Mouse (Mus musculus) retina, postnatal 7 days (tissue): ENCODE measurements at regions not wholly inside any gene's neighbourhood (a gene's known extent, or its start where the extent isn't known, plus 50 kb on each side); places are given as distances from the start of the nearest gene placed in this dataset.

Source experiments
- DNase-seq: peaks from one replicate; pipeline ENCODE4 v3.0.0-alpha.2; 2012; ENCODE audit warnings: low read depth, low spot score

DNA sequence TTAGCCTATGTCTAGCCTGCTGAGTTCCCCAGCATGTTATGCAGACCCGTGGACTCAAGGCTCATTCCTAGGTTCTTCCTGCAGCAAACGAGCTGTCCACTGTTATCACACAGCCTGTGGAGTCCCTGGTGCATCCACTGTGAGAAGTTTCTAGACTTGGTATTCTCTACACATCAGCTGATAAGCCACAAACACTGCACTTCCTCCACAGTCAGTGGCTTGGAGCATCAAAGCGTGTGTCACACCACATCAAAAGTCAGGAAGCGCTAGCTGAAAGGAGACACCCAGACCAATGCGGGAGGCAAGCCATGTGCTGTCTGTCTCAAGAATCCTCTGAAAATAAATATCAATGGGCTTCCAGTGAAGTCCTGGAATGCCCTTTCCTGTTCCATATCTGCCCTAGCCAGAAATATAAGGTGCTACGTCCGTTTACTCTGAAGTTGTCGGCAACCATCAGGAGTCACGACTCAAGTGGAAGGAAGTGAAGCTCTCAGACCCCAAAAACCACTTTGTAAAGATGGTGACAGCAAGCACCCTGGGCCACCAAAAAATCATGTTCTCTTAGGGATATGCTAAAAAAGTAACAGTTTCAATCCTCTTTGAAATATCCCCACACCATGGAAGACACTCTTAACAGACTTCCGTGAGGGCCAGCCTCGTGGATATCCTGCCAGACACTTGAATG, 227.7 kb downstream of the Adgrl2 start:
- no peak for DNase-seq

DNA sequence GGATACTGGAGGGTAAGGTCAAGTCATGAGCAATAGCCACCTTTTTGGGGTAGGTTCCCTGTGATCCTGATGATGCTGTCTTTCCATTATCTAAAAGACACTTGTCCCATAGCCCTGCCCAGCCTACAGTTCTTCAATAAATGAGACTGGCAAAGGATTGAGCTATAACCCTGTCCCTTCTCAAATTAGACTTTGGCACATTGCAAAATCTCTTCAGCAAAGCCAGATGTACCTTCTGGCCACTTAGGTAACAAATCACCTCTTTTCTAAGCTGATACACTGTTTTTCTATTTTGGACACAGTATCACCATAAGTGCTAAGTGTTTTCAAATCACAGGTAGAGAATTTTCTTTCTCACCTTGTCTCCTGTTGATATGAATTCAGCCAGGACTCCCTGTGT, 228.8 kb downstream of the Adgrl2 start:
- DNase-seq = no peak

DNA sequence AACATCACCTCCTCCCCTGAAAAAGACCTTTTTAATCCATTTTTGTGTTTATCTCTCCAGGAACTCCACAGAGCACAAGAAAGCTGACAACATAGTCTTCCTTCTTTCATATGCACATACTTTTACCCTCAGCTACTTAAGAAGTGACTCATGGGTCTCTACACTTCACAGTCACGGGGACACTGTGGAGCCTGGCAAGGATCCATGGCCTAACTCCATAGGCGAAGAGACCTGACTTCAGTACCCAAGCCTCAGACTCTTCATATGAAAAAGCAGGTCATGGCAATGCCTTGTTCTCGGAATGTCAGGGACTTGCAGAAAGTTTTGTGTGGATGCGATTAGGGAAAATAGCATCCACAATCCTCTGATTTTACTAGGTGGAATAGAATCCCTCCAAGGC, 230.9 kb downstream of the Adgrl2 start:
- DNase-seq = no peak

DNA sequence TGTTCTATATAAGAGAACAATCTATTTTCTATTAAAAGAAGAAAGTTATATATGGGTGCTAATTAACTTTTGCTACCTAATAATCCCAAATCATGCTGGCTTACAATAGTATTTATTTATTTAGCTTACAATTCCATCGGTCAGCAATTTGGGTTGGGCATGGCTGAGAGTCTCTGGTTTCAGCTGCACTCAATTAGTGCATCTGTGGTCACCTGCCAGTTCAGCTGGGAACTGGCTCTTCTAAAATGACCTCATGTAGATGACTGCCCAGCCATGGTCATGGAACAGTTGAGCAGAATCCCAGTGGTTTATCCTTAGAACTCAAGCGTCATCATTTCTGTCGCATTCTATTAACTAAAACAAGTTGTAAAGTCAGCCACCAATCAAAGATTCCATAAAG, 244.1 kb downstream of the Adgrl2 start:
- DNase-seq = no peak

DNA sequence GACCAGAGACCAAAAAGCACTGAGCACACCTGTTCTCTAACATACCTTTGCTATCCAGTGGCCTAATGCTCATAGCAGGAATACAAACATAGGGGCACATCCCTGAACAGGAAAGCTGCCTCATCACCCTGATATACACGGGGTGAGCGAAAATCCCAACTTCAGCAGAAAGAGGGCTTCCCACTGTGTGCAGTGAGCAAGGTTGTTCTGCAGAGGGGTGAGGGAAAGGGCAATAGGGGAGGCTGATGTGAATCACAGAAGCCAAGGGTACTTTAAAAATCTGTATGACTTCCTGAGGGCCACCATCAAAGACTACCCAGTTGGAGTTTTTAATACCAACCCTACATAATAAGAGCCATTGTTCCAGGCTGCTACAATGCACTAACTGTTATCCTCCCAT, 245.7 kb downstream of the Adgrl2 start:
- no peak for DNase-seq

DNA sequence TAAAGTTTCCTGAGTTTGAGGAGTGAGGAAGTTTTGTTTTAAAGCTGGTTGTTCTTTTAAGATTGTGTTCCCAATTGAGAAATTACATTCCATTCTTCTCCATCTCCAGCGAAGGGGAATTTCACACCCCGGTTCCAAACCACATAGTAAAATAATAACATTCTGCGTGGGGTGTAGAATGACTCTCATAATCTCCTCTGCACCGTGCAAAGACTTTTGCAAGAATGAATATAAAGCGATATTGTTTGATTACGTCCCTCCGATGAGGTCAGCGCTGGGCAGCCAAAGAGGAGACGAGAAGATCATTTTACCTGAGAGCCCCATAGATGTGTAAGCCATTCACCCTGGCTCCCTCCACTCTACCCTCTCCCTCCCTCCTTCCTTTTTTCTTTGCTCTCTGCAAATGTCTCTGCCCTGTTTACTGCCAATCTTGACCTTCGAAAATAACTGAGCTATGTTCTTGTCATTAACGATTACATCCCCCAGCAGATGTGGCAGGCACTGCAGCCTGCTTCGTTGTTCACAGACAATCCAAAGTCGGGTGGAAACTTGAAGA, 256.1 kb downstream of the Adgrl2 start:
- no peak for DNase-seq

DNA sequence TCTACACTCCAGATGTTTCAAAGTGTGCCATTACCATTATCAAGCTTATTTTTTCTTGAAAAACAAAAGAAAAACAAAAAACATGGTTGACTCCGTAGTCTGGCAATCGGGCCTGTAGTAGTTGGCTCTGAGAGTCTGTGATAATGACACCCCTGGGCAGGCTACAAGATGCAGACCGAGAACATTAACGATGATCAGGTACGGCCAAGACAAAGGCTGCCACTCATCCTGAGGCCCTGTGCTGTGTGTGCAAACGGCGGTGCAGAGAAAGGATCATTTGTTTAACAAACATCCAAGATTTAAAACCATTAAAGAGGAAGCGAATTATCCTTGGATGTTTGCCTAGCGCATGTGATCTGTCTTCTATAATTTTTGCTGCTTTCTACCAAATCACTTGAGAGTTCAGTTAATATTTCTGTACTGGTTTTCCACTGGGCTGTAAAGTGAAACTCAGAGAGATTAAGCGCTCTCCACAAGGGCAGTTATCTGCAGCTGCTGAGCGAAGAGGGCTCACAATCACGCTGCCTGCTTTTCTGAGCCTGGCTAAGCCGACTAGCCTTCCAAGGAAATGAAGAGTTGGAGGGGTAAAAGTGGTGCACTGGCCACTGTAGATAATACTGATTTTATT, 257.0 kb downstream of the Adgrl2 start:
- peak; percentile 9 for DNase-seq

DNA sequence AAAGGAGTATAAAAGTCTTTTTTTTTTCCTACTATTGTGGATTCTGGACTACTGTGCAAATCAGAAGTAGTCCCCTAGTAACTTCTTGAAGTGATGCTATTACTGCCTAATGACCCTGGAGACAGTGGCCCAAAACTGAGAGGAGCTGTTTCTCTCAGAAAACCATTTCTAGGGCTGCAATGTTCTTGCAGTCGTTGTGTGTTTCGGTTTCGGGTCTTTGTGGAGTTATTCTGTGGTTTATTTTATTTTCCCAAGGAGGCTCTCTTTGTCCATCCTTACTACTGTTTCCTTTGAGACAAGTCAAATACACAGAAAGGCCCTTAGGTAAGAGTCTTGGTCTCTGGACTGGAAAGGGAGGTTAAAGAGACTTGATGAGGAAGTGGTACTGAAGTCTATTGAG, 258.9 kb downstream of the Adgrl2 start:
- DNase-seq = no peak

DNA sequence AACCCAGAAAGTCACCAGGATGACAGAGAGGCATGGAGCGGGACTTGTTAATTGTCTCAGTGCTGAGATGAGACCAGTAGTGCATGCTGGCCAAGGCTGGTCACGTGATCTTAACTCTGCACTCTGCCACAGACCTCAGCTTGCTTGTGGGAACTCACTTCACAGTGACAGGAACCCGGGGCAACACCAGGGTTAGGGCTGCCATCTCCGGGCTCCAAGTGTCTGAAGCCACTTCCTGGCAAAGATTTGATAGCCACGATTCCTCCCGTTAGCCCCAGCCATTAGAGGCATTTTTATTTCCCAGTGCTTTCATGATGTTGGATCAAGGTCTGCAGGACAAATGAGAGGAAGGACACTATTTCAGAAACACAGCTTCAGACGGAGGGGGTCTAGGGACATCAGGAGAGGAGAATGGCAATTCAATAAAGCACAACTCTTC, 261.1 kb downstream of the Adgrl2 start:
- no peak for DNase-seq

DNA sequence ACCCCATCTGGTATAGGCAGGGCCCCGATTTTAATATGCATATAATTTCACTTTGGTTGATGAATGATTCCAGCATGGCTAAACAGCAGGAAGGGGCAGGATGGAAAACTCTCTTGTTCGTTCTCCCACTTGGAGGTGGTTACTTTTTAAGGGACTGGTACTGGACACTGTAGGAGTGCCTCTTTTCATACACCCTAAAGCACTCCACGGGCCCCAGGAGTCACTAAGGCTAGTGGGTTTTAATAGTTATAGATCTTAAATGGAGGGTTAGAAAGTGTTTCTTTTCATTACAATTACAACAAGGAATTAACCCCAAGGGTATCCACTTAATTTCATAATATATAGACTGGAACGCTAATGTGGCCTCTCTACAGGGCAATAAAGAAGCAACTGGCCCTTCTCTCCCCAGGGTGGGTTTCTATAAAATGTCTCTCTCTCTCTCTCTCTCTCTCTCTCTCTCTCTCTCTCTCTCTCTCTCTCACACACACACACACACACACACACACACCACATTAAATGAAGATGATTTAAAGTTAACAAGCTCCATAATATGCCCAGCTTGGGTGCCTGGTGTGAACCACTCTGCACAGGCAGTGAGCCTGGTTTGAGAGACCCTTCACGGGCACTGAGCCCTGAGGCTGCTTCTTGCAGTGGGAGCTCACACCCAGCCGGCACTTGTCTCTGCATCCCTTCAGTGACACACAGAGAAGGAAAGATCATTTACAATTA, 261.7 kb downstream of the Adgrl2 start:
- no peak for DNase-seq

DNA sequence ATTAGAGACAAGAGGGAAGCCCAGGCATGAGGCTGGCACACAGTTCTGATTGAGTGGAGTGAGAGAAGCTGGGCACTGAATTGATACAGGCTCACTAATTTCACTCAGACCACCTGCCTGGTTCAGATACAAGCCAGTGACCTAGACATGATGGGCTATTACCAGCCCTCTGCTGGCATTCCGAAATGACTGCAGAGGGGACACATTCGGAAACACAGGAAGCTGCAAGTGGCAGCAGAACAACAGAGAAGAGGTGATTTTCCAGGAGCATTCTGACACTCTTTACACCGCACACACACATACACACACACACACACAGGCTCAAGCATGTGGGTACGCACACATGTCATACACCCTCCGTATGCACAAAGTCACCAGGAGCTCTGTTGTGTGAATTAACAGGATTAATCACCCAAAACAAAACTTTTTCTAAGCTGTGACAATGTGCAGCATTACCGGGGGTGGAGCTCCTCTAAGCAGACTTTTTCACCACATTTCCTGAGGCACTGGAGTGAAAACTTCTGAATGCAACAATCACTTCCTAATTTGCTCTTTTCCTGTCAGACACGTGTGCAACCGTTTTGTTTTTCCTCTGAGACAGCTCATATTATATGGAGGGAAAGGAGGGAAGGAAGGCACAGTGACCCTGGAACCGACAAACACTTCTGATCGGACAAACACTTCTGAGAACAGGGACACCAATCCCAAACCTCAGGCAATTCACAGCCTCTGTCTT, 263.6 kb downstream of the Adgrl2 start:
- no peak for DNase-seq

DNA sequence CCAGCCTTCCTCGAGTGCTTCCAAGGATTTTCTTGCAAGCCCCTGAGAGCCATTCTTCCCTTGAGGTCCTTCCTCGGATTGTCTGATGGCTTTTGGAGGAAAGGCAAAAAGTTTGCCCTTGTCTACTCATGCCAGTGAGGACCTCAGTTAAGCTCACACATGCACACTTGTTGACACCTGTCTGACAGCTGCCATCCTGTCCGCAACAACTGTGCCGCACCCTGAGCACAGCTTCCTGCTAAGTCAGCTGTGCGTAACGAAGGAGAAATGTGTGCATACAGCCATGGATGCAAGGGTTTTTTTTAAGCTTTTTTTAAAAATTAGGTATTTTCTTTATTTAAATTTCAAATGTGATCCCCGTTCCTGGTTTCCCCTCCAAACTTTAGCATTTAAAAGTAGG, 293.8 kb downstream of the Adgrl2 start:
- no peak for DNase-seq

DNA sequence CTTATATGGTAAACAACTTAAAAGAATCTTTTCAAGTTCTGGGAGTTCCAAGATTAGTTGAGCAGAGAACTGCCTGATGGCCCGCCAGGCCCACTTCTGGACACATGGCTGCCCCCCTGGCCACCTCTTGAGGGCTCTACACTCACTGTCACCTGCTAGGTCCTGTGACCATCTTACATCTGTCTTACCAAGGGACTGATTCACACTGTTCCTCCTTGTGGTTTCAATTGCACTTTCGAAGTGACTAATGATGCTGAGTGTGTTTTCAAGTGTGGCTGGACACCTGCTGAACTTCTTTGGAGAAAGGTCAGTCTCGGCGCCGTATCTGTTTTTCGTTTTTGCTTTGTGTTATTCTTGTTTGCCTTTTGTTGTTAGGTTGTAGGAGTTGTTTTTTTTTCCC, 294.9 kb downstream of the Adgrl2 start:
- DNase-seq = no peak

DNA sequence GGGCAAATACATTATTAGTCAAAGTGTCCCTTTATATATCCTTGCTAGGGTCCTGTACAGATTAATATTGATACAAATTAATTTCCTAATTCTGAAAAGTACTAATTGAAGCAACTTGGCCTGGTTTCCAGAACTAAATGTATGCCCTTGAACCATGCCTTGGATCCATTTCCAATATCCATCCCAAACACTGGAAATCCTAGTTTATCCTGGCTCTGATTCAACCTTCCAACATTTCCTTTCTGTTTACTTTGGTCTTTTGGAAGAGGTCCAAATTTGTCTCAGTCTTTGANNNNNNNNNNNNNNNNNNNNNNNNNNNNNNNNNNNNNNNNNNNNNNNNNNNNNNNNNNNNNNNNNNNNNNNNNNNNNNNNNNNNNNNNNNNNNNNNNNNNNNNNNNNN, 307.2 kb downstream of the Adgrl2 start:
- no peak for DNase-seq

DNA sequence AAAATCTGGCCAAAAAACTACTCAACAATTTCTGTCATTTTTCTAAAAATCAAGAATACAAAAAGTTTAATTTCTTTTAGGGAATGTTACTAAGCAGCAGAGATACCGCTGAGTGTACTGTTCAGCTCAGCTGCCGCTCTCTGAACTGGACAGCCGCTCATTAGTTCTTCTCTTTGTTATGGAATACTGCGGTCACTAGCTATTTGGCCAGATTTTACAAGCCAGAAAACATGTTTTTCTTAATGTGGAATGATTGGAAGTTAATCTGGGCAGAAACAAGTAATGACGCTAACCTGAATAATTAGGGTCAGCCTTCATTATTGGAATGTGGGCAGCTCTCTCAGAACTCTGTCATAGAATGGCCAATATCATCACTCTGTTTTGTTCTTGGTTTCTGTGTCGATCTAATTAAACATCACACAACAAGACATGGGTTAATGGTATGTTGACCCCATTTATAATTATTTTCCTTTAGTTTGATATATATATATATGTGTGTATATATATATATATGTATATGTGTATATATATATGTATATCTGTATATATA, 307.8 kb downstream of the Adgrl2 start:
- DNase-seq = no peak

DNA sequence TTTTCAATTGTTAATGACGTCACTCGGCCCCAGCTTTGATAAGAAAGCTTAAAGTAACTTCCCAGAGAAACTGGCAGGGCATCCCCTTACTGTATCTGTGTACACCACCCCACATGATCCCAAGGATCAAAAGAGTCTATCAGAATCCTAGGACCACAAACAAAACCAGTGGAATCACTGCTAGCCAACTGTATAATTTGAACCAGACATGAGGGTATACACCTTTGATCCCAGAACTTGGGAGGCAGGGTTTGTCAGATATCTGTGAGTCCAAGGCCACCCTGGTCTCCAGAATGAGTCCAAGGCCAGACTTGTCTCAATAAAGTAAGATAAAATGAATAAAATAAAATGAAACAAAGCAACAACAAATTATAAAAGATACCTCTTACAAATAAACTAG, 309.2 kb downstream of the Adgrl2 start:
- no peak for DNase-seq

DNA sequence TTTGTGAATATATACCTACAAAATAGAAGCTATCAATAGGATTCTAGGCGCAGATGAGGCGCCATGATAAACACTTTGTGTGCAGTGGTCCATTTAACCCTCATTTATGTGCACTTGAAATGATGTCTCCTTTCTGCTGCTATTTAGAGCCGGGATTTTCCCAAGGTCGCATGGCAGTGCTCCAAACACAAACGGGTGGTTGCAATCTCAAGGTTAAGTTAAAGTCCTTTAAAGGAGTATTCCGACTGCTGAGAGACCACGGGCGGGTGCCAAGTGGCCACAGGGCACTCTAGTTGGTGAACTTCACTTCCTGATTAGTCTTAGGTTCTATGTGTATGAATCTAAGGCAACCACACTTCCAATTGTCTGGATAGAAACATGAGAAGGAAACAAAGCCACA, 309.6 kb downstream of the Adgrl2 start:
- no peak for DNase-seq

DNA sequence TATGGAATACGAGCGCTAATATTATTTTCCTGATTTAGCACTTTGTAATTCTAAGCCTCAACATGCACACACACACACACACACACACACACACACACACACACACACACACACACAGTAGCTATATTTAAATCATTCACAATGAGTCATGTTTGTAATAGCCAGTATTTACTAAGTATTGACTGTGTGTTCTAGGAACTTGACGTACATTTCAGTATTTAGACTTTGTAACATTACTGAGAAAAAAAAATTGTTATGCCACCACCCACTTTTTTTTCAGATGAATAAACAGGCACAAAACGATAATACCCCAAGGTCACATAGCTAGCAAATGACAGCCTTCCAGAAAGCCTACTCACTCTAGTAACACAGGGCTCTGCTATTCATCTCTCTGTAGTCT, 310.3 kb downstream of the Adgrl2 start:
- DNase-seq = no peak

DNA sequence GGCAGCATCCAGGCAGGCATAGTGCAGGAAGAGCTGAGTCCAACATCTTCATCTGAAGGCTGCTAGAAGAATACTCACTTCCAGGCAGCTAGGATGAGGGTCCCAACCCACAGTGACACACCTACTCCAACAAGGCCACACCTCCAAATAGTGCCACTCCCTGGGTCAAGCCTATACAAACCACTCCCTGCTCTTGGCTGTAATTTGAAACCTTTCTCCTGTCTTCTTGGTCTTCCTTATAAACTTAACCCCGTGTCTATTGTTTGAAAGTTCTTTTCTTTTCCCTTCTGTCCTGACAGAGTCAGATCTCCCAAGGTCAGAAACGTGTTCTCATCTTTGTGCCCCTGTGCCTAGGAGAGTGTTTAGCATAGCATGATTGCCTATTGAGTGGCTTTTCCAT, 311.2 kb downstream of the Adgrl2 start:
- DNase-seq = no peak

DNA sequence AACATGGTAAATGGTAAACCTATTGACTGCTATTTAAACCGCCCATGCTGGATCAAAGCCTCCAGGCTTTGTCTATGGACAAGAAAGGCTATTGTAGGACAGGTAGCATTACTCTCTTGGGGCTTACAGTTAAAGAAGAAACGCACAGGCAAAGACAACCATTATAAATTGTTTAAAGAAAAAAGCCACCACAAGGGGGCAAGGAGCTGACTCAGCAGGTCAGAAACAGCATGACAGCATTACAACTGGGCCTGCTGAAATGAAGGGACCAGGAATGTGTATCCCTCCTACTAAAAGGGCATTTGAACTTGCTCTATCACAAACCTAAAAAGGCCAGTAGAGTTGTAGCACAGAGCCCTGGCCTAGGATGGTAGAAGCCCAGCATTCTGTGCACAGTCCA, 314.3 kb downstream of the Adgrl2 start:
- DNase-seq = no peak

DNA sequence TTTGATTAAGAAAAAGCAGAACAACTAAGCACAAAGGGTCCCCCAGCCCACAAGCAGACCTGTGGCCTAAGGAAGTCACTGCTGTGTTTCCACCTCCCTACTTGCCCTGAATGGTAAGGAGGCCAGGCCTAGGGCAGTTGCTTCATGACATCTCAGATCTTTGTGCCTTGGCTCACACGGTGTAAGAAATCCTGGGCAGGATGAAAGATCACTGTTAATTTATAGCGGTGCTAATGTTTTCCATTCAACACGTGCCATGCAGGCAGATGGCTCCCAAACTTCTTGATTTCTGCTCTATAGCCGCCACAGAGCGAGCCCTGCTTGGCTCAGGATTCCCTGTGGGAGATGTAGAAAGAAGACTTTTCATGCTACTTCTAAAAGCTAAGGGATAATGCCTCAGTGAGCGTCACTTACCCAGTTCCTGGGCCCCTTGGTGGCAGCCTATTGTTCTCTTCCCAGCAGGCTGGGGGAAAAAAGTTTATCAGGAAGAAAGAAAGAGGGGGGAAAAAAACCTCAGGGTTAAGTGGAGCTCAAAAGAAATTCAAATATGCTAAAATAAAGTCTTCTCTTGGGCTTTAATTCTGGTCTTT, 327.4 kb downstream of the Adgrl2 start:
- no peak for DNase-seq
